Mouse (Mus musculus) cortical plate, adult 2 months (tissue): Measurements from ENCODE around the gene Magohb.

Experiments used
- CTCF ChIP-seq: fragments of 200-500 bp; IDR thresholded peaks from 2 replicates; pipeline ENCODE4 v1.5.1; 2011; ENCODE audit warnings: mild to moderate bottlenecking, control low read depth, low read length; ENCODE audit not compliant: insufficient read depth; ENCODE audit errors: extremely low read depth
- POLR2A ChIP-seq: fragments of 200-500 bp; IDR thresholded peaks from 2 replicates; pipeline ENCODE4 v1.6.1; 2011; ENCODE audit warnings: mild to moderate bottlenecking, low read length, control low read depth; ENCODE audit not compliant: insufficient read depth; ENCODE audit errors: extremely low read depth

- TF ChIP-seq CTCF (no peak), POLR2A (no peak)
Measured at GRCm38 (mm10) chr6:131247206-131247605, 45.8 kb downstream of the Magohb start, which contains the start of gene Klra2.
